Mouse (Mus musculus): ENCODE results near the gene Uvssa. TPM values are rescaled to one million over a fixed set of nuclear protein-coding genes. Genes with fewer than 3 reads are reported as not detected.
A peak's percentile ranks its signal among the peaks of the same experiment; 100 is the strongest.

The Uvssa gene
- polyA plus RNA-seq, 1 experiment from 2014 or later = 9.2 TPM

DNA sequence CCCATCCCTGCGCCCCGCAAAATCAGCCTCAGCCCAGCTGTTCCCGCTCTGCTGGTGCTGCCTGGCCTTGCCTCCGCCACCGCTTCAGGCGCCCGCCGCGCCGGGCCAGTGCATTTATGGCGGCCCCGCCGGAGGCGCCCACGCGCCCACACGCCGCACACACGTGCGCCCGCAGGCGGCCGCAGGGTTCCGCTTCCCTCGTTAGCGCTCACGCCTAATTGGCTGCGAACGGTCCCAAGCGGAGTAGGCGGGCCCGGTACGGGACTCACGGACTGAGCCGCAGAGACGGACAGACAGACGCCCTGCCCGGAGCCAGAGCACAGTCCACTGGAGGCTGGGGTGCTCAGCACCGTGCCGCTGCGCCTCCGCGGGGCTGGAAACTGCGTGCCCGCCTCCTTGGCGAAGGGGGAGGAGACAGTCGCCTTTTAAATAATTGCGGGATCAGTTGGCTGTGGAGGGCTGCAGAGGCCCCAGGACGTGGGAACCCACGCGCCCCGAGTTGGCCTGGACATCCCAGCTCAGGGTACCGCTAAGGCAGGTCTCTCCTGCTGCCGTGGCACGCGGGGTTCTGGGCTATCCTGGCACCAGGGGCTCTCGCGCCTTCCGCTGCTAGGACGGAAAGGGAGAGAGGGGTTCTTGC is 55.9 kb downstream of the Uvssa start:
- Histone ChIP-seq H3K4me1 (ENCODE audit: insufficient read depth, low read length) (peaks cover 22% of the 10 kb centered on the region), H3K36me3 (ENCODE audit: insufficient read depth, low read length) (no peaks in the 10 kb centered on the region), H3K4me2 (replicated peaks; ENCODE audit: low read depth, low read length) (peak overlapping the region; percentile 37), H3K9me3 (ENCODE audit: low read length) (no peaks in the 10 kb centered on the region), H3K27me3 (ENCODE audit: insufficient read depth, low read length) (peaks cover 90% of the 10 kb centered on the region), H3K9ac (replicated peaks; ENCODE audit: low read length) (no peak overlapping the region), H3K4me3 (ENCODE audit: low read length) (peak overlapping the region; percentile 30), H3K27ac (ENCODE audit: low read length) (no peak overlapping the region)
- WGBS = under 1% methylated on average over 60 of the region's 60 CpGs
- no peak for ATAC-seq (ENCODE audit: low FRiP score, low TSS enrichment)

DNA sequence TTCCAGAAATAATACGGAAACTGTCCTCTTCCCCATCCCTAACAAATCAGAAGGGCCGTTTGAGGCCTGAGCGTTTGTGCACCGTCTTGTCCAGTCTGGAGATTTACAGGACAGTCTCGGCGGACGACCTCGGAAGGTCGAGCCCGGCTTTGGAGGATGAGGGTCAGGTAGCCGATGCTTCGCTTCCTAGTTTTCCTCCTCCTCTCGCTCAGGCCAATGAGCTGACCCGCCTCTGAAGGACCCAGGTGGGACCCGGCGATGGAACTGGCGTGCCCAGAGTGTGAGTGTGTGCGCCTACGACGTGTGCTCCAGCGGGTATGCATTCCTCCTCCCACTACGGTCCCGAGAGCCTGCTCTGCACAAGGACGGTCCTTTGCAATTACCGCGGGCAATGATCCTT is 56.8 kb downstream of the Uvssa start:
- Histone ChIP-seq H3K9me3 (ENCODE audit: low read length) (no peaks in the 10 kb centered on the region), H3K9ac (replicated peaks; ENCODE audit: low read length) (no peak overlapping the region), H3K4me2 (replicated peaks; ENCODE audit: low read depth, low read length) (no peak overlapping the region), H3K36me3 (ENCODE audit: insufficient read depth, low read length) (no peaks in the 10 kb centered on the region), H3K27me3 (ENCODE audit: insufficient read depth, low read length) (peaks cover 83% of the 10 kb centered on the region), H3K4me3 (ENCODE audit: low read length) (no peak overlapping the region), H3K4me1 (ENCODE audit: insufficient read depth, low read length) (peaks cover 22% of the 10 kb centered on the region), H3K27ac (ENCODE audit: low read length) (no peak overlapping the region)
- 1% methylated on average over 26 of the region's 26 CpGs for WGBS
- no peak for ATAC-seq (ENCODE audit: low FRiP score, low TSS enrichment)

DNA sequence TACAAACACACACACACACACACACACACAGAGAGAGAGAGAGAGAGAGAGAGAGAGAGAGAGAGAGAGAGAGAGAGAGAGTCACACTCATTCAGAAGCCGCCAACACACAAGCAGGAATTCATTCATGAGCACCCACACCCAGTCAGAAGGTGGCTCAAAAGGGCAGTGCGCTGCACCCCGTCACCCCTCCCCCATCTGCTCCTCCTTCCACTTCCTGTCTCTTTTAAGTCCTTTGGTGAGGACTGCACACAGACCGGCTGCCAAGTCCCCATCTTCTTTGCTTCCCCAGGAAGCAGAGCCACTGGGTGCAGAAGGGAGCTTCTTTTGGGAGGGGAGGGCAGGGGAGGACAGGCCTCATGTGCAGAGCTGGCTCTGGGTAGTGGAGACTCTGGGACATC is 57.6 kb downstream of the Uvssa start:
- Histone ChIP-seq H3K4me1 (ENCODE audit: insufficient read depth, low read length) (peaks cover 20% of the 10 kb centered on the region), H3K9ac (replicated peaks; ENCODE audit: low read length) (no peak overlapping the region), H3K27me3 (ENCODE audit: insufficient read depth, low read length) (peaks cover 75% of the 10 kb centered on the region), H3K4me3 (ENCODE audit: low read length) (no peak overlapping the region), H3K4me2 (replicated peaks; ENCODE audit: low read depth, low read length) (no peak overlapping the region), H3K27ac (ENCODE audit: low read length) (no peak overlapping the region), H3K9me3 (ENCODE audit: low read length) (no peaks in the 10 kb centered on the region), H3K36me3 (ENCODE audit: insufficient read depth, low read length) (no peaks in the 10 kb centered on the region)
- WGBS = 6% methylated on average over 4 of the region's 4 CpGs
- no peak for ATAC-seq (ENCODE audit: low FRiP score, low TSS enrichment)

DNA sequence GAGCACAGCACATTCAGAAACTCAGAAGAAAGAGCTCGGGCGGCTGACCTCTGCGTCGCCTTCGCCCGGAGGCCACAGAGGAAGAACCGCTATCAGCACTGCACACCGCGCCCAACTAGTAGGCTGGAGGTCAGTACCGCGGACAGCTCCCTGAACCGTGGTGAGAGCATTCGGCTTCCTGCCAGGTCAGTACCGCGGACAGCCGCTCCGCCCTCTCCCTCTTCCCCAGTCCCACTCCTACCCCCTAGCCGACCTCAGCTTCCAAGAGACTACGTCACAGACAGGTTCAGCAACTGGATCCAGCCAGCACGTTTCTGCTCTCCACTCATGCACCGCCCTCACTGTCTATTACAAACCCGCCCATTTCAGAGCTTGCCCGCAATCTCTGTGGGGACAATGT is 59.9 kb downstream of the Uvssa start:
- H3K4me3 ChIP-seq (ENCODE audit: low read length) = no peak overlapping the region
- H3K27ac ChIP-seq (ENCODE audit: low read length) = no peak overlapping the region
- 2% methylated on average over 23 of the region's 23 CpGs for WGBS
- H3K4me2 ChIP-seq (replicated peaks; ENCODE audit: low read depth, low read length) = no peak overlapping the region
- H3K4me1 ChIP-seq (ENCODE audit: insufficient read depth, low read length) = peaks cover 17% of the 10 kb centered on the region
- H3K9me3 ChIP-seq (ENCODE audit: low read length) = no peaks in the 10 kb centered on the region
- peak; percentile 84 for ATAC-seq (ENCODE audit: low FRiP score, low TSS enrichment)
- H3K27me3 ChIP-seq (ENCODE audit: insufficient read depth, low read length) = peaks cover 68% of the 10 kb centered on the region
- H3K9ac ChIP-seq (replicated peaks; ENCODE audit: low read length) = no peak overlapping the region
- no peaks in the 10 kb centered on the region for H3K36me3 ChIP-seq (ENCODE audit: insufficient read depth, low read length)

DNA sequence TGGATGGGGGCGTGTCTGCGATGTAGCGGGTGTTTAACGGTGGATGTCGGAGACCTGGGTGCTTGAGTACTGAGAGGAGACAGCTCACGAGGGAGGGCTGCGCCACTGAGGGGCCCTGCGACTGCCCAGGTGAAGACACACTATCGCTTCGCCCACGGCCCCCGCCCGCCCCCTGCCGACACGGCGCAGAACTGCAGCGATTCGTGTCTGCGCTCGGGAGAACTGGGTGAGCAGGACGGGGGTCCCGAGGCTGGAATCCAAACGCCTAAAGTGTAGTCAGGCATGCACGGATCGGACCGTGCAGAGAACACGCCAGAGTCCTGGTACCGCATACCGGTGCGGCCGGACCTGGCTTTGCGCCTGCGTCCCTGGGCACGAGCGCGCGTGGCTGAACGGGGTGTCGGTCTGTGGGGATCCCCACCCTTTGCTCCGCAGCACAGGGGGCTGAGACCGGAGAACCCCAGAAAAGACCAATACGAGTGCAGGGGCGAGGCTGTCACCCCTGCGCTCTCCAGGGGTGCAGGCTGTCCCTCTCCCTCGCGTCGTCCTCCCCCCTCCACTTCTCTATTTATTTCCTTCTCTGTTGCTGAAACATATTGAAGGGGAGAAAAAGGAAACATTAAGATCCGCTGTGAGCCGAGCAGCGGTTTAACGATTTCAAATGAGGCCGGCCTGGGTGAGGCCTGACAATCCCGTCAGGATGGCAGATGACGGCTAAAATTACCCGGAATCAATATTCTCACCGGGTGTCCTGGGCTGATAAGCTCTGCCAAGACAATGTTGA is 64.8 kb downstream of the Uvssa start:
- no peak overlapping the region for H3K9ac ChIP-seq (replicated peaks; ENCODE audit: low read length)
- 5% methylated on average over 56 of the region's 56 CpGs for WGBS

GRCm38 (mm10) chr5:33443794-33444193 is 65.4 kb downstream of the Uvssa start:
- Histone ChIP-seq H3K4me3 (ENCODE audit: low read length) (no peak overlapping the region), H3K4me2 (replicated peaks; ENCODE audit: low read depth, low read length) (no peak overlapping the region), H3K27ac (ENCODE audit: low read length) (no peak overlapping the region), H3K9ac (replicated peaks; ENCODE audit: low read length) (no peak overlapping the region), H3K4me1 (ENCODE audit: insufficient read depth, low read length) (peaks cover 4% of the 10 kb centered on the region), H3K27me3 (ENCODE audit: insufficient read depth, low read length) (peaks cover 40% of the 10 kb centered on the region), H3K9me3 (ENCODE audit: low read length) (no peaks in the 10 kb centered on the region), H3K36me3 (ENCODE audit: insufficient read depth, low read length) (no peaks in the 10 kb centered on the region)
- ATAC-seq (ENCODE audit: low FRiP score, low TSS enrichment) = no peak
- WGBS = 50% methylated on average over 9 of the region's 9 CpGs

More for the DNA sequence above, 64.8 kb downstream of the Uvssa start:
- H3K27ac ChIP-seq (ENCODE audit: low read length) = no peak overlapping the region
- no peaks in the 10 kb centered on the region for H3K9me3 ChIP-seq (ENCODE audit: low read length)
- H3K4me2 ChIP-seq (replicated peaks; ENCODE audit: low read depth, low read length) = peak overlapping the region; percentile 48
- no peaks in the 10 kb centered on the region for H3K36me3 ChIP-seq (ENCODE audit: insufficient read depth, low read length)
- ATAC-seq (ENCODE audit: low FRiP score, low TSS enrichment) = no peak
- H3K27me3 ChIP-seq (ENCODE audit: insufficient read depth, low read length) = peaks cover 40% of the 10 kb centered on the region
- peaks cover 4% of the 10 kb centered on the region for H3K4me1 ChIP-seq (ENCODE audit: insufficient read depth, low read length)
- H3K4me3 ChIP-seq (ENCODE audit: low read length) = peak overlapping the region; percentile 22

DNA sequence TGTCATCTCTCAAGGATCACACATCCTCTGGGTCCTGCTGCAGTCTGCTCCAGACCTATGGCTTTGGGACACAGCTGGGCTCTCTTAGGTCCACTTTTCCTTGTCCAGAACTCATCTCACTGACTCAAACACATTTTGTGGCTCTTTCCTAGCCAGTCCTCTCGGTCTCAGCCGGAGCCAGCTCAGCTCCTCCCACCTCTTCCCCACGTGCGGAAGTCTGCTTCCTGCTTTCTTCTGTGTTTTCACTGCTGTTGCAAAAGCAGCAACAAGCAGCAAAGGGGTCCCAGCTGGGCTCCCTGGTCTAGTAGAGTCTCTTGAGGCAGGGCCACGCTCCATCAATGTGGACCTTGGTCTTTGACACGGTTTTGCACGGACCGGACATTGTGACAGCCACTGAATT is 77.4 kb downstream of the Uvssa start:
- H3K36me3 ChIP-seq (ENCODE audit: insufficient read depth, low read length) = no peaks in the 10 kb centered on the region
- no peak overlapping the region for H3K4me3 ChIP-seq (ENCODE audit: low read length)
- H3K4me2 ChIP-seq (replicated peaks; ENCODE audit: low read depth, low read length) = no peak overlapping the region
- no peak overlapping the region for H3K9ac ChIP-seq (replicated peaks; ENCODE audit: low read length)
- peaks cover 3% of the 10 kb centered on the region; the same call in 1 of the 2 replicates for H3K4me1 ChIP-seq (ENCODE audit: insufficient read depth, low read length)
- no peaks in the 10 kb centered on the region for H3K9me3 ChIP-seq (ENCODE audit: low read length)
- no peaks in the 10 kb centered on the region for H3K27me3 ChIP-seq (ENCODE audit: insufficient read depth, low read length)
- 27% methylated on average over 8 of the region's 8 CpGs for WGBS
- H3K27ac ChIP-seq (ENCODE audit: low read length) = no peak overlapping the region
- no peak for ATAC-seq (ENCODE audit: low FRiP score, low TSS enrichment)

GRCm38 (mm10) chr5:33458132-33458622 is 79.8 kb downstream of the Uvssa start:
- no peaks in the 10 kb centered on the region for H3K27me3 ChIP-seq (ENCODE audit: insufficient read depth, low read length)
- H3K27ac ChIP-seq (ENCODE audit: low read length) = no peak overlapping the region
- no peak overlapping the region for H3K9ac ChIP-seq (replicated peaks; ENCODE audit: low read length)
- no peak for ATAC-seq (ENCODE audit: low FRiP score, low TSS enrichment)
- no peaks in the 10 kb centered on the region for H3K36me3 ChIP-seq (ENCODE audit: insufficient read depth, low read length)
- no peak overlapping the region for H3K4me3 ChIP-seq (ENCODE audit: low read length)
- H3K9me3 ChIP-seq (ENCODE audit: low read length) = no peaks in the 10 kb centered on the region
- WGBS = 57% methylated on average over 3 of the region's 3 CpGs
- peaks cover 3% of the 10 kb centered on the region; the same call in 1 of the 2 replicates for H3K4me1 ChIP-seq (ENCODE audit: insufficient read depth, low read length)
- H3K4me2 ChIP-seq (replicated peaks; ENCODE audit: low read depth, low read length) = no peak overlapping the region

- Histone ChIP-seq H3K27ac (ENCODE audit: low read length) (no peak overlapping the region), H3K9ac (replicated peaks; ENCODE audit: low read length) (no peak overlapping the region), H3K36me3 (ENCODE audit: insufficient read depth, low read length) (no peaks in the 10 kb centered on the region), H3K4me2 (replicated peaks; ENCODE audit: low read depth, low read length) (no peak overlapping the region), H3K27me3 (ENCODE audit: insufficient read depth, low read length) (no peaks in the 10 kb centered on the region), H3K4me3 (ENCODE audit: low read length) (no peak overlapping the region), H3K4me1 (ENCODE audit: insufficient read depth, low read length) (peaks cover 3% of the 10 kb centered on the region; the same call in 1 of the 2 replicates), H3K9me3 (ENCODE audit: low read length) (no peaks in the 10 kb centered on the region)
- ATAC-seq (ENCODE audit: low FRiP score, low TSS enrichment) = no peak
- 56% methylated on average over 2 of the region's 2 CpGs for WGBS
Observed at GRCm38 (mm10) chr5:33459111-33459510, 80.8 kb downstream of the Uvssa start.

DNA sequence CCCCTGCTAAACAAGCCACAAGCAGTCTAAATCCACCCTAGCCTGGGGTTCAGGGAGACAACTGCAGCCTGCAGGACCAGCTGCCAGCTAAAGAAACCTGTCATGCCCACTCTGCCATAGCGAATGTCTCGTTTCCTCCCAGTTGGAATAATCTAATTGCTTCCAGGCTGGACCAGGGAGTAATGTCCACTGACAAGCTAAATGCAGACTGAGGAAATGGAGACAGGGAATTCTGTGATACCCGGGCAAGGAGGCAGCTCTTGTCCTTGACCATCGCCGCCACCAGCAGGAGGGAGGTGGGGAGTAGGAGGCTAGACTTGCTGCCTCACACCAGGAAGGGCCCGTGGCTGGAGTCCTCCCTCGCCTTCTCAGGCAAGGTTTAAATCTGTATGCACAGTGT is 86.0 kb downstream of the Uvssa start:
- no peaks in the 10 kb centered on the region; the same call in 1 of the 2 replicates for H3K27me3 ChIP-seq (ENCODE audit: insufficient read depth, low read length)
- no peak for ATAC-seq (ENCODE audit: low FRiP score, low TSS enrichment)
- H3K36me3 ChIP-seq (ENCODE audit: insufficient read depth, low read length) = no peaks in the 10 kb centered on the region
- H3K4me3 ChIP-seq (ENCODE audit: low read length) = no peak overlapping the region
- H3K9me3 ChIP-seq (ENCODE audit: low read length) = no peaks in the 10 kb centered on the region
- 59% methylated on average over 7 of the region's 7 CpGs for WGBS
- H3K4me2 ChIP-seq (replicated peaks; ENCODE audit: low read depth, low read length) = no peak overlapping the region
- no peaks in the 10 kb centered on the region for H3K4me1 ChIP-seq (ENCODE audit: insufficient read depth, low read length)
- H3K9ac ChIP-seq (replicated peaks; ENCODE audit: low read length) = no peak overlapping the region
- H3K27ac ChIP-seq (ENCODE audit: low read length) = no peak overlapping the region

Data from kidney, embryonic 16.5 days (tissue).